Mouse (Mus musculus) left cerebral cortex, adult 8-10 months (tissue): ENCODE results near the gene Myh14. TPM values are rescaled to one million over a fixed set of nuclear protein-coding genes. Genes with fewer than 3 reads are reported as not detected.

Experiments used
- DNase-seq, 2 experiments: peaks; one replicate each; pipeline ENCODE4 v3.0.0; 2022; ENCODE audit warnings: low spot score in 2 of 2
- total RNA-seq, 4 experiments: library from RNA; stranded (reverse); gene quantifications; 2 replicates each; pipeline ENCODE4 v1.2.4; 2022

Myh14 gene
- total RNA-seq, 4 experiments from 2014 or later: 26.2 to 34.1 (median 29.1) TPM

DNA sequence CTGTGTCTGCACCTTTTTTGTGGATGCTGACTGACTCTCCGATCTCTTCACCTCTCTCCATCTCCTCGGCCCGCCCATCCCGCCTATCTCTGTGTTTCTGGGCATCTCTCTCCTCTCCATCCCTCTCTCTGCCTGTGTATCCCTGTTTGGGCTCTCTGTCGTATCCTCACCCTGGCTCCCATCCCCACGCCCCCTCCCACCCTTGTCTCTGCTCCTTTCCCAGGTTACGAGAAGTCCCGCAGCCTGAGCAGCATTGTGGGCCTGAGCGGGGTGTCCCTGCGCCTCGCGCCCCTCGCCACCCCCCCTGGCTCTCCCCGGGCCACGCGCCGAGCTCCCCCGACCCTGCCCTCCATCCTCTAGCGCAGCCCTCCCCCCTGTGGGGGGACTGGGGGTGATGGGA lies 69.0 kb downstream of the Myh14 start:
- no peak for DNase-seq

DNA sequence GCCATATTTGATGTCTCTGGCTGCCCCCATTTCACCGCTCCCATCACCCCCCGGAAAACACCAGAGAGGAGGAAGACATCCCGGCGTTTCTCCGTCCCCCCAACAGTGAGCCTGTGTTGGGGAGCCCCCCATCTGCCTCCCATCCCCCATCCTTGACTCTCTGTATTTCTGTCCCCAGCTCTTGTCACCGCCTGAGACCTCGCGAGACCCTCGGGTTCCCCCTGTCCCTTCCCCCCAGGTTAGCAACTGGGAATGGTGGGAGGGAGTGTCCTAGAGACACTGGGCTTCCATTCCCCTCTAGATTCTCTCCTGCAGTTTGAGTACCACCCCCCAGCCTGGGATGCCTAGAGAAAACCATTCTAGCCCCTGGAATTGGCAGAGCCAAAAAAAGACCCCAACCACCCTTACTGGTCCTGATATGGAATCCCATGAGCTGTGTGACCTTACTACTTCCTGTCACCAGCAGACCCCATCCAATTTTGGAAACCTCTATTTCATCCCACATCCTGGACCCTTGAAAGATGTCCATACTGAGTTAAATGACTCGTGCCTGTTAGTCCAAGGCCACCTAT lies 69.9 kb downstream of the Myh14 start:
- no peak for DNase-seq

- no peak for DNase-seq
Observed at GRCm38 (mm10) chr7:44598336-44598735, 72.3 kb downstream of the Myh14 start.

GRCm38 (mm10) chr7:44597666-44598065 lies 73.0 kb downstream of the Myh14 start:
- no peak for DNase-seq

DNA sequence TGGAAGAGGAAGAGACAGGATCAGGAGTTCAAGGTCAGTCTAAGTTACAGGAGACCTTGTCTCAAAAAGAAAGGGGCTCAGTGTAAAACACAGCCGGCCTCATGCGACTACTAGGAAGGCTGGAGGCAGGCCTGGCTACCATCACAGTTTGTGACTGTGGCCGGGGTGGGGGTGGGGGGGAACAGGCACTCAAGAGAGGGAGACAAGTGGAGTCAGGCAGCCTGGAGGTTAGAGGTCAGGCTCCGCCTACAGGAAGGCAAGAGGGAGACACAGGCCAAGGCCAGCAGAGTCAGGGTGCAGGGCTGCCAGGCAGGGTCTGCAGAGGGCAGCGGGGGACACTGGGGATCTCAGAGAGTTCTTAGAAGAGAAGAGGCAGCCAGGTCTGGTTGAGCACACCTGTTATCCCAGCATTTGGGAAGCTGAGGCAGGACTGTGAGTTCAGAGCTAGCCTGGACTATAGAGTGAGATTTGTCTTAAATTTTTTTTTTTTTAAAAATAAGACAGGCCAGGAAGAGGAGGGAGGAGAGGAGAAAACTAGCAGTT lies 73.6 kb downstream of the Myh14 start:
- DNase-seq: no peak

DNA sequence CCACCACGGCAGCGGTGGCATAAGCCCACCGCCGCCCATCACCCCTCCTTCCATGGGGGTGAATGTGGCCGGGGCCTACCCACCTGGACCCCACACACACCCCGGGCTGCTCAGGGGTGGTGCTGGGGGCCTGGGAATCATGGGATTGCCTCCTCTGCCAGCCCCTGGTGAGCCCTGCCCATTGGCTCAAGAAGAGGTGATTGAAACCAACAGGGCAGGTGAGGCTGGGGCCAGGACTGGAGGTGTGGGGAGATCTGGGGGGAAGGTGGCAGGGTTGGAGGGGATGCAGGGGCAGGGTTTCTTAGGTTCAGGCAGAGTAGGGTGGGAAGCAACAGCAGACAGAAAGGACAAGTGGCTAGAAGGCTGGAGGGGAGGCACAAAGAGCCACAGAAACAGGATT lies 74.6 kb downstream of the Myh14 start:
- DNase-seq: no peak

DNA sequence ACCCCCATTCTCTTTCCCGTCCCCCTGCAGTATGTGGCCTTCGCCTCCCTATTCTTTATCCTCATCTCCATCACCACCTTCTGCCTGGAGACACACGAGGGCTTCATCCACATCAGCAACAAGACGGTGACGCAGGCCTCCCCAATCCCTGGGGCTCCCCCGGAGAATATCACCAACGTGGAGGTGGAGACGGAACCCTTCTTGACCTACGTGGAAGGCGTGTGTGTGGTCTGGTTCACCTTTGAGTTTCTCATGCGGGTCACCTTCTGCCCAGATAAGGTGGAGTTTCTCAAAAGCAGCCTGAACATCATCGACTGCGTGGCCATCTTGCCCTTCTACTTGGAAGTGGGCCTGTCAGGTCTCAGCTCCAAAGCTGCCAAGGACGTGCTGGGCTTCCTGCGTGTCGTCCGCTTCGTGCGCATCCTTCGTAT lies 75.5 kb downstream of the Myh14 start:
- DNase-seq: no peak

GRCm38 (mm10) chr7:44594291-44594690 lies 76.4 kb downstream of the Myh14 start:
- no peak for DNase-seq

GRCm38 (mm10) chr7:44593775-44594174 lies 76.9 kb downstream of the Myh14 start:
- peak; percentile 78 to 87 for DNase-seq

DNA sequence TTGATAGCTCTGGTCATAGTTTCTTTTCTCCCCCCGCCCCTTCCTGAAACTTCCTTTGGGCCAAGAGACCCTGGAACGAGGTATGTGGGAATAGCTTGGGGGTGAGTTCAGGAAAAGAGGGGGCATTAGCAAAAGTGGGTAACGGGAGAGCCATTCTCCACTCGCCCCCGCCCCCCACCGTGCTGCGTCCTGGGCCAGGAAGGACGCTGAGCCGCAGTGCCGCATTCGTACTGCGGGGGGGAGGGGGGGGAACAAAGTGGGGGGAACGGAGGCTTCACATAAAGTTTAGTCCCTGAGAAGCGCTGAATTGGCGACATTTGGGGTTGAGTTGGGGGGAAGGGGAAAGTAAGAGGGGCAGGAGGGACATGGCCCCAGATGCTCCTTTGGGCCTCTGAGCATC lies 77.6 kb downstream of the Myh14 start:
- DNase-seq: no peak

- no peak for DNase-seq
Observed at GRCm38 (mm10) chr7:44591348-44592116, 79.1 kb downstream of the Myh14 start.

GRCm38 (mm10) chr7:44590402-44591347 lies 80.0 kb downstream of the Myh14 start, which contains the start of gene Kcnc3:
Gene Kcnc3 (plus strand): TSS chr7:44590664.
- DNase-seq: peak; percentile 69 to 97

DNA sequence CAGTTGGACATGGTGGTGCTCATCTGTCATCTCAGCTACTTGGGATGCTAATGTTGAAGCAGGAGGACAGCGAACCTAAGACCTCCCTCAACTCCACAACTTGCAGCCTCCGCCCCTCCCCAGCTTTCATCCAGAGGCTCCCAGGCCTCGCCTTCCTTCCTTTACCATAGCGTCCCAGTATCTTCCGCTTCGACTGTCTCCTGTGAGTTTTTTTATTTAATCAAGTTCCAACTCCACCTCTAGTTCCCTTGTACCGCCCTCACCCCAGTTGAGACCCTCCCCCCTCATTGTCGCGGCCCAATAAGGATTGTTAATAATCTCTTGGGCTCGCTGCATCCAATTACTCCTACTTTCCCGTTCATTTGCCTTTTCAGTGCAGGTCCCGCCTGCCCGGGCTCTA lies 80.7 kb downstream of the Myh14 start:
- DNase-seq: no peak

DNA sequence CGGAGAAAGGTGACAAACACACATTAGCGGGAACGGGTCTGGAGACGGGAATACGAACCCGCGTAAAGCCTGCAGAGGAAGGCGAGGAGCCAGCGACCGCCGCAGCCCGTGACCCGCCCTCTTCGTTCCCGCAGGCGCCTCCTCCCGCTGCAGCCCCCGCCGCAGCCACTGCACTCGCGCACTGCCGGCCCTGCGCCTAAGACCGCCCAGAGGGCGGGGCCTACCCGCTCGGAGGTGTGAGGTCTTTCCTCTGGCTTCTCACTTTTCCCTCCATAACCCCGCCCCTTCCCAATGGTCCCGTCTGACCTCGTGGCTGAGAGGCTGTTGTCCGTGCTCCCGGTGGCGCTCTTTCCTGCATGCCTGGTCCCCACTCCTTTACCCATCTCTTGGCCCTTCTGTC lies 81.5 kb downstream of the Myh14 start:
- peak; percentile 57 to 80 for DNase-seq

- DNase-seq: no peak
Observed at GRCm38 (mm10) chr7:44588338-44588737, 82.3 kb downstream of the Myh14 start.

- DNase-seq: no peak
Observed at GRCm38 (mm10) chr7:44587676-44588075, 83.0 kb downstream of the Myh14 start.

DNA sequence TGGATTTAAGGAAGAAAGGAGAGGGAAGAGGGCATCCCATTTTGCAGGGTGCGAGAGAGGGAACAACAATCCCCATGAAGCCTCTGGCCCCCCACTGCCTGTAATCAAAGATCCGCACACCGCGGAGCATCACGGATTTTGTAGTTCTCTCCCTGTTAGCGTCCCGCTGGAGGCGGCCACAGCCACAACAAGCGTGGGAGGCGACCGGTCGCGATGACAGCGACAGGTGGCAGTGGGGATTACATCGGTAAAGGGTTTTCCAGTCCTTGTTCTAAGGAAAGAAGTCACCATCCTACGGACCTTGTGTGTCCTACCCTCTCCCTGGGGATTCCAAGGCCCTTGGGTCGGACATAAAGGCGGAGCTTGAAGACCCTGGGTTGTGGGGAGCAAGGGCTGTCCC lies 83.7 kb downstream of the Myh14 start:
- peak; percentile 61 to 82 for DNase-seq

DNA sequence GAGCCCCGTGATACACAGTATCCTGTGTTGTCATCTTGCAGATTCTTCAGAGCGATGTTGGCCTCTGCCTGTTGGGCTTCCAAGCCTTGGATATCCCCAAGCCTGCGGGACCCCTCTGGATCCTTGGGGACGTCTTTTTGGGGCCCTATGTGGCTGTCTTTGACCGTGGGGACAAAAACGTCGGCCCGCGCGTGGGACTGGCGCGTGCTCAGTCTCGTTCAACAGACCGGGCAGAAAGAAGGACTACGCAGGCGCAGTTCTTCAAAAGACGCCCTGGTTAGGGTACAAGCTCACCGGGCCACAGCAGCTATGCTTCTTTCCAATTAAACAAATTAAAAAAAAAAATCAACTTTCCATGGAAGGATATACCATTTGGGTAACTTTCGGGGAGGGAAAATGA lies 84.1 kb downstream of the Myh14 start:
- peak in 1 of 2 experiments; percentile 58 for DNase-seq

- no peak for DNase-seq
Observed at GRCm38 (mm10) chr7:44585606-44586005, 85.0 kb downstream of the Myh14 start.

- no peak for DNase-seq
Observed at GRCm38 (mm10) chr7:44584921-44585320, 85.7 kb downstream of the Myh14 start.

DNA sequence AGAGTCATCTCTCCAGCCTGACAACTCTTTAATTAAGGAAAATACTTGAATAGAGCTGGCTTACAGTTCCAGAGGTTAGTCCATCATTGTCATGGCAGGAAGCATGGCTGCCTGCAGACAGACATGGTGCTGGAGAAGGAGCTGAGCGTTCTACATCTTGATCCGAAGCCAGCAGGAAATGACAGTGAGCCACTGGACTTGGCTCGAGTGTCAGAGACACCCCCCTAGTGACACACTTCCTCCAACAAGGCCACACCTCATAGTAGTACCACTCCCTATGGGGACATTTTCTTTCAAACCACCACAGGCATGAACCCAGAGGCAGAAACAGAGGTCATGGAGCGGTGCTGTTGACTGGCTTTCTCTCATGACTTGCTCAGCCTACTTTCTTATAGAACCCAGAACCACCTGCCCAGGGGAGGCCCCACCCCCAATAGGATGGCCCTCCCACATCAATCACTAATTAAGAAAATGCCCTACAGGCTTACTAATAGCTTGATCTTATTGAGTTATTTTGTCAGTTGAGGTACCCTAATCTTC lies 86.3 kb downstream of the Myh14 start:
- no peak for DNase-seq
